ENCODE assay signal across 8 mouse cellular contexts in genomic region chr11:62248401-62249244, GRCm38 (mm10). TPM values are rescaled to one million over a fixed set of nuclear protein-coding genes. Genes with fewer than 3 reads are reported as not detected.
A peak's percentile ranks its signal among the peaks of the same experiment; 100 is the strongest.
DNase-seq lines count a peak whose midpoint lies in the region; ATAC-seq and TF ChIP-seq lines count a peak whose summit lies in the region.

TSS of gene Adora2b (plus strand) at chr11:62248984.

- H3K9me3 ChIP-seq in liver, embryonic 15.5 days (replicated peaks) = no peaks in the 10 kb centered on the region

- TF ChIP-seq POLR2A in heart, adult 2 months (IDR thresholded peaks at IDR 0.05; ENCODE audit: insufficient read depth, low read depth, low read length) = 0 out of 2 replicates have a peak, but pooled peaks have one; percentile 22
- TF ChIP-seq POLR2A in kidney, adult 2 months (IDR thresholded peaks at IDR 0.05; ENCODE audit: low read depth, low read length) = no peak
- no peak for TF ChIP-seq POLR2A in testis, adult 2 months (IDR thresholded peaks at IDR 0.05; ENCODE audit: control insufficient read depth, low read depth, low read length)

- TF ChIP-seq CTCF in heart, adult 2 months (IDR thresholded peaks at IDR 0.05) = no peak
- no peak for TF ChIP-seq CTCF in kidney, adult 2 months (conservative IDR thresholded peaks at IDR 0.05; ENCODE audit: insufficient read depth, insufficient read length, low read depth, low read length)
- TF ChIP-seq CTCF in testis, adult 2 months (IDR thresholded peaks at IDR 0.05; ENCODE audit: control insufficient read depth, insufficient read depth, insufficient replicate concordance, low read depth, low read length) = no peak

- DNase-seq in layer of hippocampus, adult 18-20 months (ENCODE audit: low spot score in 2 of 2) = peak; percentile 6 to 32
- DNase-seq in layer of hippocampus, adult 9-10 months (ENCODE audit: low spot score) = no peak
- DNase-seq in embryo, embryonic 9.5 days (ENCODE audit: extremely low spot score) = peak; percentile 90
- peak; percentile 74 to 78 for DNase-seq in heart, adult 2 months
- DNase-seq in kidney, adult 2 months = peak; percentile 78
- peak; percentile 15 to 37 for DNase-seq in natural killer cell, adult 2 months (ENCODE audit: low spot score in 2 of 2)

- under 1% methylated on average over 66 of the region's 69 CpGs for WGBS in heart, adult 2 months
- WGBS in kidney, adult 2 months = under 1% methylated on average over 69 of the region's 69 CpGs
- under 1% methylated on average over 69 of the region's 69 CpGs for WGBS in liver, embryonic 15.5 days (ENCODE audit: insufficient replicate concordance)

- H3K4me3 ChIP-seq in heart, adult 2 months = peak within 1 kb of the TSS; percentile 58
- H3K4me3 ChIP-seq in kidney, adult 2 months (ENCODE audit: insufficient read depth, low read depth, low read length) = peak within 1 kb of the TSS; percentile 70
- H3K4me3 ChIP-seq in liver, embryonic 15.5 days (replicated peaks) = peak within 1 kb of the TSS; percentile 60
- H3K4me3 ChIP-seq in testis, adult 2 months (ENCODE audit: control insufficient read depth, low read depth, low read length) = peak within 1 kb of the TSS; percentile 88

- peak; percentile 75 for ATAC-seq in liver, embryonic 15.5 days (ENCODE audit: insufficient read depth)

- intact Hi-C loops in heart, adult 2 months (cut with DNase I) = loop anchor here (5.0 kb wide), 1 partner anchor 76 kb away; no protein-coding TSS in a partner anchor

- H3K27me3 ChIP-seq in heart, adult 2 months (ENCODE audit: control insufficient read depth, insufficient read depth, low read length) = peaks cover 3% of the 10 kb centered on the region; the same call in 1 of the 2 replicates
- H3K27me3 ChIP-seq in kidney, adult 2 months (replicated peaks; ENCODE audit: control insufficient read depth, insufficient read depth, low read length) = no peaks in the 10 kb centered on the region
- peaks cover 68% of the 10 kb centered on the region for H3K27me3 ChIP-seq in liver, embryonic 15.5 days
- H3K27me3 ChIP-seq in testis, adult 2 months (ENCODE audit: control insufficient read depth, insufficient read depth, low read length) = no peaks in the 10 kb centered on the region

- no peaks in the 10 kb centered on the region for H3K79me2 ChIP-seq in heart, adult 2 months (replicated peaks; ENCODE audit: control insufficient read depth, insufficient read depth, low read length)

- H3K36me3 ChIP-seq in heart, adult 2 months (ENCODE audit: control insufficient read depth, insufficient read depth, low read length) = no peaks in the 10 kb centered on the region
- no peaks in the 10 kb centered on the region for H3K36me3 ChIP-seq in kidney, adult 2 months (ENCODE audit: control insufficient read depth, insufficient read depth, low read length)
- no peaks in the 10 kb centered on the region for H3K36me3 ChIP-seq in liver, embryonic 15.5 days (replicated peaks)
- no peaks in the 10 kb centered on the region for H3K36me3 ChIP-seq in testis, adult 2 months (ENCODE audit: control insufficient read depth, insufficient read depth, low read length)

- TF ChIP-seq EP300 in heart, adult 2 months (IDR thresholded peaks at IDR 0.05; ENCODE audit: insufficient read depth, low read depth, low read length) = no peak

- no peaks in the 10 kb centered on the region; the same call in 1 of the 2 replicates for H3K4me1 ChIP-seq in heart, adult 2 months (ENCODE audit: control insufficient read depth, insufficient read depth, low read length)
- no peaks in the 10 kb centered on the region; the same call in 1 of the 2 replicates for H3K4me1 ChIP-seq in kidney, adult 2 months (ENCODE audit: control insufficient read depth, insufficient read depth, low read length)
- peaks cover 17% of the 10 kb centered on the region for H3K4me1 ChIP-seq in liver, embryonic 15.5 days (replicated peaks)
- H3K4me1 ChIP-seq in testis, adult 2 months (ENCODE audit: control insufficient read depth, insufficient read depth, low read length) = peaks cover 12% of the 10 kb centered on the region

- peak within 1 kb of the TSS; percentile 40 for H3K27ac ChIP-seq in heart, adult 2 months
- H3K27ac ChIP-seq in kidney, adult 2 months (ENCODE audit: insufficient read depth, low read depth, low read length) = no peak within 1 kb of the TSS
- H3K27ac ChIP-seq in liver, embryonic 15.5 days (replicated peaks) = no peak within 1 kb of the TSS
- no peak within 1 kb of the TSS for H3K27ac ChIP-seq in testis, adult 2 months (ENCODE audit: control insufficient read depth, insufficient read depth, low read depth, low read length)

- H3K9ac ChIP-seq in heart, adult 2 months (ENCODE audit: low read depth, low read length) = peak within 1 kb of the TSS; percentile 73
- H3K9ac ChIP-seq in liver, embryonic 15.5 days = no peak within 1 kb of the TSS; the same call in 1 of the 2 replicates

- H3K4me2 ChIP-seq in liver, embryonic 15.5 days = peak within 1 kb of the TSS; percentile 93

RNA-seq across cellular contexts. Expression of gene Adora2b, which starts in this region (rescaled TPM):
- total RNA-seq in layer of hippocampus, adult 18-20 months (2021) = 1 to 10 TPM; 6.6 to 7.6 TPM
- total RNA-seq in heart, adult 2 months (2021) = 1 to 10 TPM in 1 of 2 experiments, under 1 TPM in 1; 0.63 to 2.0 TPM
- 1.7 and 1.8 TPM in 2 replicates for polyA plus RNA-seq in heart, adult 2 months (2012; rRNA removed)
- polyA plus RNA-seq in kidney, adult 2 months (2012; rRNA removed) = 5.4 and 7.6 TPM in 2 replicates
- 0.59 and 0.77 TPM in 2 replicates for polyA plus RNA-seq in liver, embryonic 15.5 days (2015; fragmentation: Nextera tagmentation; extraction: Ambion mirVana)
- 2.9 TPM in 2 replicates for polyA plus RNA-seq in testis, adult 2 months (2012; rRNA removed)

Comparison
In these comparisons a context has a peak if more than half of its experiments do, and no peak if none do; other contexts are left out.
1. Peak in ATAC-seq, H3K4me3 ChIP-seq and H3K4me2 ChIP-seq in liver, embryonic 15.5 days; RNA of the gene not detected or under 1 TPM.